Mouse (Mus musculus) gastrocnemius, postnatal 10 days (tissue): ENCODE measurements around the gene Nop56. TPM values are rescaled to one million over a fixed set of nuclear protein-coding genes. Genes with fewer than 3 reads are reported as not detected.

ENCODE experiments used
- DNase-seq: peaks from one replicate; pipeline ENCODE4 v3.0.0; 2021; ENCODE audit warnings: mixed read lengths
- total RNA-seq, 2 experiments: library from RNA; stranded (reverse); gene quantifications; 2 replicates each; pipeline ENCODE4 v1.2.3; 2021

Gene Nop56
- total RNA-seq, 2 experiments from 2014 or later, result 46.8 to 54.5 TPM

DNA sequence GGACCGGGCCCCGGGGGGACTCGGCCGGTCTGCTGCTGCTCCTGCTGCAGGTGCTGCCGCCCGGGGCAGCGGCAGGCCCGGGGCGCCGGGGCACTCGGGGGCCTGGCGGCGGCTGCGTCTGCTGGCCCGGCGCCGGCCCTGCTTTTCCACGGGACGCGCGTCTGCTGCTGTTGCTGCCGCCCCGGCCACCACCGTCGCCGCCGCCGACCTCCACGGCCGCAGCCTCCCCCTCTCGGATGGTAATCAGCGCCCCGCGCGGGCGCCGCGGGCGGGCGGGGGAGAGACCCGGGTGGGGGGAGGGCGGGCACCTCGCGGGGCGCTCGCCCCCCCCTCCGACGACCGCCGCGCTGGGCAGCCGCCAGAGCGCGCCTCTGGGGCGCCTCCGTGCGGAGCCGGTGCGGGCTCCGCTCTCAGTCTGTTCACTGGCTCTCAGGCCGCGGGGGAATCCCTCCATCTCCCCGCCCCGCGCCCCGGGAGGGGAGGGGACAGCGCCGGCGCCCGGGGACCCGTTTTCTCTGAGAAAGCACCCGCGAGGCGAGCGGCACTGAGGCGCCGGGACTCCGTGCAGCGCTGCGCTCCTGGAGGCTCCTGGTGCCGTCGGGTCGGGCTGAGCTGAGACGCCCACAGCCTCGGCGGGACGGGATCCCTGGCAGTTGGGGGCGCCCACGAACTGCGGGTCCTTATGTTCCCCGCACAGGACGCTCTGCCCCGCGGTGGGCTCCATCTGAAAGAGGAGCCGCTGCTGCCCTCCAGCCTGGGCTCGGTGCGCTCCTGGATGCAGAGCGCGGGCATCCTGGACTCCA is 21.3 kb downstream of the Nop56 start:
- peak; percentile 48 for DNase-seq

DNA sequence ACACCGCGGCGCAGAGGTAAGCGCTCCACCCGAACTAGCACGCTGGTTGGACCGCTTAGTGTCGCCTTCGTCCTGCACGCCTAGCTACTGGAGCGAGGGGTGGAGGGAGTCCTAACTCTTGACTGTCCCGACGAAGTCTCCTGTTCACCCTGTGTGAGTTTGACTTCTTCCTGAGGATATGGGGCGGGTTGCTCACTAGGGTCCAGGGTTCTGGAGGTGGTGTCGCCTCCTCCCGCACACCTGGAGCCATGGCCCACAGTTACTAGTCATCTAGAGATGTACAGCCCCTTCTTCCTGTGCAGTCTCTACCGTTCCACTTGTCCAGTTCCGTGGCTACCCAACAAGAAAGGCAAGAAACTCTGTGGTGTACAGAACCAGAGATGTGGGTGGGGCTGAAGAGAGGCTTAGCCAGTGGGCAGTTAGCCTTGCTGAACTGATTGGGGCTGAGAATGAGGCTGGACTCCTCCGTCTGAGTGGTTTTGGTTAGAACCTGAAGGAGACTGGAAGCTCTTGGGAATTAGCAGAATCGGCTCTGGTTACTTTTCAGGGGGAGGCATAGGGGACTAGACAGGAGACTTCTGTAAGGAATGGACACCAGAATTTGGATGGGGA is 22.0 kb downstream of the Nop56 start:
- no peak for DNase-seq

DNA sequence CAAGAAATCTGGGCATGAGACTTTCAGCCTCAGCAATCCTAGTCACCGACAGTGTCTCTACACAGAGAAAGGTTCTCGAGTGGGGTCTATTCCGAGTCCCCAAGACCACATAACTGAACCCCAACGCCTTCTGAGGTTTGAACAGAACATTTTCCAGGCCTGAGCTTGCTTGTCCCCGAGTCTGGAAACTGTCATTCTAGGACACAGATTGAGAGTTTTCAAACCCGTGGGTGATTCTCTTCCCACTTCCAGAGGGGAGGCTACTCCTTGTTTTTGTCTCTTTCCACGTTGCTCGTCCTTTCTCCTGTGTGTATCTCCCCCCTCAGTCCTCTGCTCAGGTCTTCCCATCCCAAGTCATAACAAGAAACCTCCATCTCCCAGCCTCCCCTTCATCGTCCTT is 23.4 kb downstream of the Nop56 start:
- no peak for DNase-seq

DNA sequence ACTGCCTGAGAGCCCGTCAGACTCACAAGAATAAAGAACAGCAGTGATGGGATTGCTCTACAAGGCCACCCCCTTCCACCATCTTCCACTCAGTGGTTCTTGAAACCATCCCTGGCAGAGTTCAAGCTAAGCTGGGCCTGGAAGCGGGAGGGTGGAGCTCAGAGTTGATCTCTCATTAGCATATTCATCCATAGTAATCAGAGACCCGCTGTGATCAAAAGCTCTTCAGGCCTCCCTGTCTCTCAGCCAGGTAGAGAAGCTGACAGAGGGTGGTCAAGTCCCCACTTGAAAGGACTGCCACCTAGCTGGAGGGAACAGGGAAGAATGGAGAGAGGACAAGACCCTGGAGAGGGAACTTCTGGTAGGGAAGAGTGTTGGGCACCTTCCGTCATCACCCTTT is 28.8 kb downstream of the Nop56 start:
- no peak for DNase-seq

DNA sequence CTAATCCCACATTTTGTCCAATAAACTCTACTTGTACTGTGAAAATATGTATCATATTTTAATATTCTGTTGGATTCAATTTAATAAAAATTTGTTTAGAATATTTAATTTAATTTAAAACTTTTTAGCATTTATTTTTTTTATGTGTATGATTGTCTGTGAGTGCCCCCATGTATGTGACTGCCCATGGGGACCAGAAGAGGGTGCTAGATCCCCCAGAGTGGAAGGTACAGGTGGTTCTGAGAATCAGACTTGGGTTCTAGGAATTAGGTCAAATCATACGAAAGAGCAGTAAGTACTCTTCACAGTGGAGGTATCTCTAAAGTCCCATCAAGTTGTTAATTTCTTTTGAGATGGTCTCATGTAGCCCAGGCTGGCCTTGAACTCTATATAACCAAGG is 52.8 kb downstream of the Nop56 start:
- DNase-seq, result no peak

Other genes starting within 250 kb of the Nop56 start
- gene Tgm6, start 162.0 kb upstream of the Nop56 start, total RNA-seq, result not detected
- gene Snrpb, start 95.0 kb upstream of the Nop56 start, total RNA-seq, result 100 to 1,000 TPM; 155 to 170 TPM
- not detected for gene Tmc2, start 79.2 kb upstream of the Nop56 start, total RNA-seq
- gene Idh3b, start 10.1 kb downstream of the Nop56 start, total RNA-seq, result 100 to 1,000 TPM; 365 to 419 TPM
- gene Ebf4, start 20.7 kb downstream of the Nop56 start, total RNA-seq, result 1 to 10 TPM; 1.5 to 1.9 TPM
- gene Cpxm1, start 123.1 kb downstream of the Nop56 start, total RNA-seq, result 10 to 100 TPM; 17.5 to 19.8 TPM
- not detected for gene Gm28372, start 130.8 kb downstream of the Nop56 start, total RNA-seq
- gene 1700020A23Rik, start 130.8 kb downstream of the Nop56 start, total RNA-seq, result not detected
- gene Tmem239, start 132.0 kb downstream of the Nop56 start, total RNA-seq, result not detected
- 10 to 100 TPM; 23.0 to 25.9 TPM for gene Vps16, start 149.9 kb downstream of the Nop56 start, total RNA-seq
- 1 to 10 TPM; 4.7 to 7.7 TPM for gene Pced1a, start 150.3 kb downstream of the Nop56 start, total RNA-seq
- 10 to 100 TPM; 42.2 to 49.9 TPM for gene Ptpra, start 175.8 kb downstream of the Nop56 start, total RNA-seq